Comparison of ENCODE assay signal across 8 mouse cellular contexts in the genomic region with DNA sequence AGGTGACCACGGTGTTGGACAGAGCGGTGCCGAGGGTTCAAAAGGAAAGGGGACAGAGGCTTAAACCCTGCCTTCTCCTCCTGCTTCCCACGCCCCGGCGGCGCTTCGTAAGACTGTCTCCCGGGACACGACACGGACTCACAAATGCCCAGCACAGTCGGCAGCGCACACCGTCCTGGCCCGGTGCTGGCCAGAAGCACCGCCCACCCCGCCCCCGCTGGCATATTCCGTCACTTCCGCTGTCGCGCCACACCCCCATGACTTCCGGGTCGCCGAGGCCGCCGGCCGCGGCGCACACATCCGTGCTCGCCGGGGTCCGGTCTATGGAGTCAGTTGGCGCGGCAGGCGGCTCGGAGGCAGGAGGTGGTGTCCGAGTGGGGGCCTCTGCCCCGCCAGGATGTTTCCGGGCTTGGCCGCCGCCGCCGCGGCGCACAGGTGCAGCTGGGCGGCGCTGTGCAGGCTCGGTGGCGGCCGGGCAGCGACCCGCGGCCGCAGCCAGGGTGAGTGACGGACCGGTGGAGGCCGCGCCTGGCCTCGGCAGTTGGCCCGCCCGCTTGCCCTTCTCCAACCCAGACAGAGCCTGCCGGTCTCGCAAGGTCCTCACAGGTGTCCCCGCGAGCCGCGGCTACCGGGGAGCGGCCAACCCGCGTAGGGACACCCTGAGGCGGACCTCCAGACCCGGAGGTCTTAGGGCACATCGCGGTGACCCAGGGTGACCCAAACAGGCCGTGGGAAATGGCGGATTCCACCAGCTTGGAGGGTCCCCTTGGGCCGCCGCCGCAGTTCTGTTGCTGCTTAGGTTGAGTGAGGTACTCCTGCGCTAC. TPM values are rescaled to one million over a fixed set of nuclear protein-coding genes. Genes with fewer than 3 reads are reported as not detected.
DNase-seq lines count a peak whose midpoint lies in the region; ATAC-seq lines count a peak whose summit lies in the region.

A gene (plus strand): TSS at position 258 of the 824 bp plus-strand sequence.

- H3K4me3 ChIP-seq in hindbrain, embryonic 13.5 days = peak within 1 kb of the TSS; percentile 99

- H3K36me3 ChIP-seq in hindbrain, embryonic 13.5 days = peaks cover 4% of the 10 kb centered on the region; the same call in 1 of the 2 replicates

- H3K27me3 ChIP-seq in hindbrain, embryonic 13.5 days = no peaks in the 10 kb centered on the region

- no peaks in the 10 kb centered on the region for H3K9me3 ChIP-seq in hindbrain, embryonic 13.5 days

- DNase-seq in NIH3T3 (ENCODE audit: low read depth) = peak; percentile 95
- peak; percentile 98 for DNase-seq in cerebellum, postnatal 10 days
- peak; percentile 77 to 88 for DNase-seq in frontal cortex, postnatal 14 days (ENCODE audit: low spot score in 2 of 2)
- peak; percentile 93 to 96 for DNase-seq in layer of hippocampus, postnatal 25 days (ENCODE audit: extremely low spot score in 1 of 2, low spot score in 1 of 2)
- peak; percentile 90 for DNase-seq in lung, postnatal 25 days (ENCODE audit: low spot score)
- DNase-seq in retina, embryonic 14.5 days (ENCODE audit: low spot score) = peak; percentile 92
- peak; percentile 95 for DNase-seq in thymus, postnatal 4 days

- peak within 1 kb of the TSS; percentile 98 for H3K9ac ChIP-seq in hindbrain, embryonic 13.5 days

- peak; percentile 97 for ATAC-seq in hindbrain, embryonic 13.5 days (ENCODE audit: low FRiP score)

- H3K4me1 ChIP-seq in hindbrain, embryonic 13.5 days (replicated peaks) = peaks cover 30% of the 10 kb centered on the region

- H3K4me2 ChIP-seq in hindbrain, embryonic 13.5 days = peak within 1 kb of the TSS; percentile 83

- peak within 1 kb of the TSS; percentile 85 for H3K27ac ChIP-seq in hindbrain, embryonic 13.5 days

- under 1% methylated on average over 83 of the region's 83 CpGs for WGBS in hindbrain, embryonic 13.5 days

RNA-seq across cellular contexts. Expression of the gene that starts here (rescaled TPM):
- polyA plus RNA-seq in hindbrain, embryonic 13.5 days (2015; fragmentation: Nextera tagmentation; extraction: Ambion mirVana) = 150 and 153 TPM in 2 replicates
- 100 to 1,000 TPM; 174 TPM for total RNA-seq in layer of hippocampus, postnatal 25 days (2021)

Comparison
In these comparisons a context has a peak if more than half of its experiments do, and no peak if none do; other contexts are left out.
1. Peak in every context shown above with its lines: DNase-seq, ATAC-seq, H3K4me3 ChIP-seq and H3K27ac ChIP-seq.